Mouse (Mus musculus) macrophage (primary cell): Measurements from ENCODE around the gene Prg2. TPM values are rescaled to one million over a fixed set of nuclear protein-coding genes. Genes with fewer than 3 reads are reported as not detected.

Source experiments
- H3K27ac ChIP-seq: fragments of 350-480 bp; formaldehyde crosslinking; 2 replicates; pipeline ENCODE4 v1.9.0; 2021
- H3K36me3 ChIP-seq: fragments of 350-480 bp; formaldehyde crosslinking; 2 replicates; pipeline ENCODE4 v1.9.0; 2021; ENCODE audit errors: inconsistent target
- H3K4me3 ChIP-seq: fragments of 350-480 bp; formaldehyde crosslinking; 2 replicates; pipeline ENCODE4 v1.9.0; 2021; ENCODE audit errors: inconsistent target
- H3K79me2 ChIP-seq: fragments of 350-480 bp; formaldehyde crosslinking; 2 replicates; pipeline ENCODE4 v1.9.0; 2021; ENCODE audit errors: inconsistent target
- WGBS: methylation state at CpG from one replicate; pipeline ENCODE4 v1.1.7; 2026; ENCODE audit warnings: inconsistent platforms; ENCODE audit not compliant: missing documents; 5-methylcytosine and 5-hydroxymethylcytosine counted together
- polyA plus RNA-seq: library from polyadenylated mRNA; stranded (reverse); fragments of 250-400 nt; gene quantifications from 3 replicates; pipeline ENCODE4 v1.2.4, GENCODE M21; 2018; ENCODE audit warnings: inconsistent platforms

Gene Prg2
- polyA plus RNA-seq, 1 experiment from 2014 or later: 1.7 TPM

DNA sequence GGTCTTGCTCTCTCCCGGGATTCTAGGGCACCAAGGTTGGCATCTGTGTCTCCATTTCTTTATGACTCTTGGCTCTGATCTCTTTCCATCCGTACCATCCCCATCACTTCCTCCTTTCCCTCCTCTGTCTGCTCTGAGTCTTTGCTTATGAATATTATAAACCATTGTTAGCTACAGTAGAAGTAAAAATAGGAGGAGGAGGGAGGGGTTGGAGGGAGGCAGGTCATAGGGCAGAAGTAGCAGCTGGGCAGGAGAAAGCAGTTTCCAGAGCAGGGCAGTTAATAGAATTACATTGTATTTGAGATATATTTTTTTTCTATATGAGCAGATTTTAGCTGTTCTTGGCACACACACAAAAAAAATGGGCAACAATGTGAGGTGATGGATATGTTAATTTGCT is 31.5 kb upstream of the Prg2 start:
- WGBS: 95% methylated on average over 2 of the region's 2 CpGs

GRCm38 (mm10) chr2:84951027-84951426 is 29.2 kb upstream of the Prg2 start:
- H3K27ac ChIP-seq: no peak overlapping the region
- peaks cover 10% of the 10 kb centered on the region; the same call in 1 of the 2 replicates for H3K36me3 ChIP-seq
- no peaks in the 10 kb centered on the region for H3K79me2 ChIP-seq
- no peak overlapping the region for H3K4me3 ChIP-seq
- 91% methylated on average over 8 of the region's 8 CpGs for whole genome bisulfite sequencing

More for the DNA sequence above, 31.5 kb upstream of the Prg2 start:
- Histone ChIP-seq H3K79me2 (no peaks in the 10 kb centered on the region), H3K4me3 (no peak overlapping the region), H3K36me3 (peaks cover 18% of the 10 kb centered on the region; the same call in 1 of the 2 replicates), H3K27ac (no peak overlapping the region)

- H3K79me2 ChIP-seq: no peaks in the 10 kb centered on the region
- H3K27ac ChIP-seq: no peak overlapping the region
- no peak overlapping the region for H3K4me3 ChIP-seq
- WGBS: 91% methylated on average over 1 of the region's 1 CpGs
- peaks cover 10% of the 10 kb centered on the region; the same call in 1 of the 2 replicates for H3K36me3 ChIP-seq
These were observed 28.0 kb upstream of the Prg2 start for GRCm38 (mm10) chr2:84952251-84952650.

- H3K36me3 ChIP-seq: peaks cover 10% of the 10 kb centered on the region; the same call in 1 of the 2 replicates
- no peak overlapping the region for H3K4me3 ChIP-seq
- 90% methylated on average over 4 of the region's 4 CpGs for WGBS
- H3K27ac ChIP-seq: no peak overlapping the region
- H3K79me2 ChIP-seq: no peaks in the 10 kb centered on the region
These were observed 27.6 kb upstream of the Prg2 start for GRCm38 (mm10) chr2:84952693-84953092.

DNA sequence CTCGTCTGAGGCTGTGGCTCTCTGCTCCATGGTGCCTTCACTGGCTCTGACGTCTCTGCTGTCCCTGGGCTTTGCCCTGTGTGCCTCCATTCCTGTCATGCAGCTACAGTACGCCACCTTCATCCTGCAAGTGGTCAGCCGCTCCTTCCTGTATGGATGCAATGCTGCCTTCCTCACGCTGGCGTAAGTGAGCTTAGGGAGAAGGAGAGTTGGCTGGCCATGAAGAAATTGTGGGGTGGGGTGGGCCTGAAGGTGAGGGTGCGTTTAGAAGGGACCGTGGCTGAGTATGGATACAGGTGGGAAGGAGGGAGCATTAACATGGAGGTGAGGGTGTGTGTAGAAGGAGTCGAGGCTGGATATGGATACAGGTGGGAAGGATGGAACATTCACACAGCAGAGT is 24.8 kb upstream of the Prg2 start:
- Histone ChIP-seq H3K79me2 (no peaks in the 10 kb centered on the region), H3K4me3 (no peak overlapping the region), H3K27ac (no peak overlapping the region), H3K36me3 (peaks cover 5% of the 10 kb centered on the region; the same call in 1 of the 2 replicates)
- 89% methylated on average over 9 of the region's 9 CpGs for WGBS

GRCm38 (mm10) chr2:84956274-84956673 is 24.0 kb upstream of the Prg2 start:
- no peak overlapping the region for H3K27ac ChIP-seq
- H3K36me3 ChIP-seq: peaks cover 1% of the 10 kb centered on the region; the same call in 1 of the 2 replicates

DNA sequence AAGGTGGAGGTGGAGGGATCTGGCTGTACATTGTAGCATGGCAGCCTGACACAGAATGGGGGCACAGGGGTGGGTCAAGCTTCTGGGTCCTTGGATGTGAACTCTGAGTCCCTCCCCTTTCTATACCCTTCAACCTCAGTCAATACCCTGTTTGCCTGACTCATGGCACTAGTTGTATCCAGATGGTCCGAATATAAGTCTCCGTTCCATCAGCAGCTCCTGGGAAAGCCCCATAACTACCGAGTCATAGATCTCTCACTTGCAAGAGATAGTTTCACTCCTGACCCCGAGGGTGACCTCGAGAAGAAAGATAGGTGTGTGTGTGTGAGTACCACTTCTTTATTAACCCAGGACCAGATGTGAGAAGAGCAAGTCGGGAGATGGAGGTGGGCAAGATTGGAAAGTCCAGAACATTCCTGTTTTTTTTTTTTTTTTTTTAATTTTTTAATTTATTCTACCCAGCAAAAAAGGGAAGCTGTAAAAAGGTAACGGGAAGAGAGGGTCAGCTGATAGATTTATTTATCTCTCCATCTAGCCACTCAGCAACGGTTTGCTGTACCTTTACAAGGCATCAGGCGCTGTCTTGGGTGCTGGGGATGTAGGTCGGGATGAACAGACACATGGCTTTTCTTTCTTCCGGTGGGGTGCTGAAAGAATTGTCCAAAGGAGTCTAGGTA is 21.5 kb upstream of the Prg2 start:
- no peak overlapping the region for H3K27ac ChIP-seq
- 61% methylated on average over 11 of the region's 11 CpGs for WGBS
- H3K79me2 ChIP-seq: no peaks in the 10 kb centered on the region
- no peaks in the 10 kb centered on the region for H3K36me3 ChIP-seq
- H3K4me3 ChIP-seq: no peak overlapping the region

More at GRCm38 (mm10) chr2:84956274-84956673, 24.0 kb upstream of the Prg2 start:
- H3K79me2 ChIP-seq: no peaks in the 10 kb centered on the region
- WGBS: 12% methylated on average over 5 of the region's 5 CpGs
- H3K4me3 ChIP-seq: no peak overlapping the region

DNA sequence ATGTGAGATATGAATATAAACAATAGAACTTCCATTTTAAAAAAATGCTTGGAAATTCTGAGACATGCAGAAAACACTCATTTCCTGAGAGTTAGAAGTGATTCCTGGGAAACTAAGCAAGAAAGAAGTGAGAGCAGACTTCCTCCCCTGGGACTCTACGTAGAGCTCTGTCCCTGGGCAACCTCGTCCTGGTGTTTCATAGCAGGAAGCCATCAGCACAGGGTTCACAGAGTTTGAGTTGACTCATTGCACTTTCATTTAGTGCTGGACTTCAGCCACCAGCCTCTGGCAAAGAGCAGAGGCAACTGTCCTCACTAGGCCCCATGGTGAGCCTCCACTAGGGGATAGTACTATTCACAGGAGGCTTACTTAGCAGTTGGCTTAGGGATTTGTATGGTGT is 19.0 kb upstream of the Prg2 start:
- WGBS: 63% methylated on average over 2 of the region's 2 CpGs
- H3K79me2 ChIP-seq: no peaks in the 10 kb centered on the region
- H3K4me3 ChIP-seq: no peak overlapping the region
- H3K36me3 ChIP-seq: no peaks in the 10 kb centered on the region
- no peak overlapping the region for H3K27ac ChIP-seq

GRCm38 (mm10) chr2:84961901-84962300 is 18.4 kb upstream of the Prg2 start:
- no peaks in the 10 kb centered on the region for H3K36me3 ChIP-seq
- no peak overlapping the region for H3K4me3 ChIP-seq
- 89% methylated on average over 3 of the region's 3 CpGs for WGBS
- no peaks in the 10 kb centered on the region for H3K79me2 ChIP-seq
- H3K27ac ChIP-seq: no peak overlapping the region

GRCm38 (mm10) chr2:84962906-84963507 is 17.3 kb upstream of the Prg2 start:
- Histone ChIP-seq H3K79me2 (no peaks in the 10 kb centered on the region), H3K36me3 (no peaks in the 10 kb centered on the region), H3K4me3 (no peak overlapping the region), H3K27ac (no peak overlapping the region)
- 83% methylated on average over 6 of the region's 6 CpGs for WGBS

DNA sequence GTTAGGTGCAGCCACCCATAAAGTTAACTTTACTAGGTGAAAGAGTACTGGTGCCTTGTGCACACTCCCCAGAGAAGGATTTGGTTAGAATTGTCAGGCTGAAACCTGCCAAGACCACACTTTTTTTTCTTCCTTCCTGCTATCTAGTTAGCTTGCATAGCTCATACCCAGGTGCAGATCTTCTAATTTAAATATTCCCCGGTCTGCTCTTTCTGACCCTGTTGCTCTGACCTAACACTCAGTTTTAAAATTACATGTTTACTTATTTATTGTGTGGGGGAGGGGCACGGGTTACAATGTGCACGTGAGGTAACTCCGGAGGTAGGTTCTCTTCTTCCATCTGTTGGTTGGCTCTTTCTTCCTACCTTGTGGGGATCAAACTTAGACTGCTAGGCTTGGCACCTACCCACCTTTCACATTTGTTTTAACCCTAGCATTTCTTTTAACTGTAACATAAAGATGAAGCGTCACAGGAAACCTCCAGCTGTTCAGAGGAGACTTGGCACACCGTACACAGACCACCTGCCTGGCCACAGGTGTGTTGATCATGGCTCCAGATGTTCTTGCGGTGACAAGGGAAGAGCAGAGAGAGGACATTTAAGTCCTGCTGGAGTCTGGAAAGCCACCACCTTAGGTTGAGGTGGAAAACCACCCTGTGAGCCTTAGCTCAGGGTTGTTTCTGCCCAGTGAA is 16.0 kb upstream of the Prg2 start:
- Histone ChIP-seq H3K36me3 (no peaks in the 10 kb centered on the region), H3K27ac (no peak overlapping the region), H3K4me3 (no peak overlapping the region), H3K79me2 (no peaks in the 10 kb centered on the region)
- WGBS: 83% methylated on average over 7 of the region's 7 CpGs

- Histone ChIP-seq H3K4me3 (no peak overlapping the region), H3K79me2 (no peaks in the 10 kb centered on the region), H3K27ac (no peak overlapping the region), H3K36me3 (no peaks in the 10 kb centered on the region)
- 8% methylated on average over 5 of the region's 5 CpGs for WGBS
These were observed 12.8 kb upstream of the Prg2 start for GRCm38 (mm10) chr2:84967318-84967991.

GRCm38 (mm10) chr2:84975580-84975979 is 4.7 kb upstream of the Prg2 start:
- no peaks in the 10 kb centered on the region for H3K79me2 ChIP-seq
- H3K36me3 ChIP-seq: no peaks in the 10 kb centered on the region
- no peak overlapping the region for H3K27ac ChIP-seq
- 85% methylated on average over 2 of the region's 2 CpGs for WGBS
- no peak overlapping the region for H3K4me3 ChIP-seq

DNA sequence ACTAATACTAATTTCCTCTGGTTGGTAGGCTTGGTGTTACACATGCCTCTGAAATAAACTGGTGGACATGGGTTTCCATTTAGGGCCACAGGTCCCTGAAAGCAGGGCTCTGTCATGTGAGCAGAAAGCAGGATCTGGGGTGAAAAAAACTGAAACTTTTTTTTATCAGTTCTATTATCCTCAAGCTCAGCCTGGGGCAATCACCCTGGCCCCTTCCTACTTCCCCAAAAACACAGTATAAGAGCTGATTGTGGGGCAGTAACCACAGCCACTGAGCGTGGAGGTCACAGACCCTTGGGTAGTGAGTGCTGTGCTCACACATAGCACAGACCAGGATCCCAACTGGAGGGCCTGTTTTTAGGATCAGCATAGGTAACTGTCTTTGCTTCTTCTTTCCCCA is 7.7 kb downstream of the Prg2 start, which contains the start of gene Prg3:
TSS of gene Prg3 (plus strand) at position 286 of the 400 bp plus-strand sequence.
- H3K4me3 ChIP-seq: no peak within 1 kb of the TSS
- WGBS: 18% methylated on average over 1 of the region's 1 CpGs
- no peaks in the 10 kb centered on the region for H3K36me3 ChIP-seq
- H3K27ac ChIP-seq: no peak within 1 kb of the TSS
- no peaks in the 10 kb centered on the region for H3K79me2 ChIP-seq
